Mouse (Mus musculus) neural tube, embryonic 12.5 days (tissue): Measurements from ENCODE around the gene 2310034G01Rik. TPM values are rescaled to one million over a fixed set of nuclear protein-coding genes. Genes with fewer than 3 reads are reported as not detected.

Experiments
- ATAC-seq: fragments of 200-750 bp; cut with Nextera tagmentation; 2 replicates; pipeline ENCODE4 v1.8.0; 2017; ENCODE audit warnings: low read depth, mild to moderate bottlenecking, moderate TSS enrichment, moderate library complexity; ENCODE audit not compliant: low FRiP score
- H3K27ac ChIP-seq: fragments of 300-500 bp; sonication (generic); 2 replicates; pipeline ENCODE4 v1.5.1; 2016
- H3K27me3 ChIP-seq: fragments of 300-500 bp; sonication (generic); replicated peaks from 2 replicates; pipeline ENCODE4 v1.6.1; 2016; ENCODE audit warnings: mild to moderate bottlenecking
- H3K36me3 ChIP-seq: fragments of 300-500 bp; sonication (generic); 2 replicates; pipeline ENCODE4 v1.6.1; 2016; ENCODE audit warnings: mild to moderate bottlenecking
- H3K4me1 ChIP-seq: fragments of 300-500 bp; sonication (generic); 2 replicates; pipeline ENCODE4 v1.6.1; 2016
- H3K4me2 ChIP-seq: fragments of 300-500 bp; sonication (generic); replicated peaks from 2 replicates; pipeline ENCODE4 v1.6.1; 2016; ENCODE audit warnings: mild to moderate bottlenecking
- H3K4me3 ChIP-seq: fragments of 300-500 bp; sonication (generic); 2 replicates; pipeline ENCODE4 v1.5.1; 2016
- H3K9ac ChIP-seq: fragments of 300-500 bp; sonication (generic); 2 replicates; pipeline ENCODE4 v1.6.1; 2016; ENCODE audit warnings: mild to moderate bottlenecking
- H3K9me3 ChIP-seq: fragments of 300-500 bp; sonication (generic); 2 replicates; pipeline ENCODE4 v1.6.1; 2016; ENCODE audit warnings: mild to moderate bottlenecking
- WGBS: fragments of 180-500 bp; shearing (Covaris S2); methylation state at CpG from one replicate; pipeline ENCODE4 v1.1.7; 2016; 5-methylcytosine and 5-hydroxymethylcytosine counted together
- polyA plus RNA-seq: library from polyadenylated mRNA; unstranded; fragments of >200 nt; fragmentation: Nextera tagmentation; extraction: Ambion mirVana; gene quantifications from 2 replicates; pipeline ENCODE4 v1.2.1, GENCODE M21; 2016

The 2310034G01Rik gene
- polyA plus RNA-seq, 1 experiment from 2014 or later, result 2.1 TPM

- no peak for ATAC-seq
- H3K27ac ChIP-seq, result no peak overlapping the region
- H3K4me1 ChIP-seq, result peaks cover 27% of the 10 kb centered on the region
- H3K9me3 ChIP-seq, result no peaks in the 10 kb centered on the region
- WGBS, result 76% methylated on average over 16 of the region's 16 CpGs
- H3K27me3 ChIP-seq, result peaks cover 41% of the 10 kb centered on the region
- H3K9ac ChIP-seq, result no peak overlapping the region
- H3K4me3 ChIP-seq, result no peak overlapping the region
- peaks cover 13% of the 10 kb centered on the region; the same call in 1 of the 2 replicates for H3K36me3 ChIP-seq
- H3K4me2 ChIP-seq, result no peak overlapping the region
These were observed 42.3 kb downstream of the 2310034G01Rik start for GRCm38 (mm10) chr19:46307781-46308180.

GRCm38 (mm10) chr19:46306751-46307289, 43.3 kb downstream of the 2310034G01Rik start:
- 89% methylated on average over 9 of the region's 9 CpGs for WGBS
- Histone ChIP-seq H3K4me2 (peak overlapping the region; percentile 92; the same call in 1 of the 2 replicates), H3K9me3 (no peaks in the 10 kb centered on the region), H3K9ac (no peak overlapping the region), H3K27ac (no peak overlapping the region), H3K36me3 (peaks cover 10% of the 10 kb centered on the region; the same call in 1 of the 2 replicates), H3K27me3 (peaks cover 36% of the 10 kb centered on the region), H3K4me1 (peaks cover 27% of the 10 kb centered on the region), H3K4me3 (no peak overlapping the region)
- ATAC-seq, result no peak

GRCm38 (mm10) chr19:46306268-46306610, 43.9 kb downstream of the 2310034G01Rik start:
- H3K27me3 ChIP-seq, result peaks cover 36% of the 10 kb centered on the region
- H3K9ac ChIP-seq, result peak overlapping the region; percentile 56
- H3K4me1 ChIP-seq, result peaks cover 27% of the 10 kb centered on the region
- peak overlapping the region; percentile 92 for H3K4me2 ChIP-seq
- no peaks in the 10 kb centered on the region for H3K9me3 ChIP-seq
- ATAC-seq, result no peak
- H3K27ac ChIP-seq, result no peak overlapping the region
- 55% methylated on average over 5 of the region's 5 CpGs for WGBS
- H3K36me3 ChIP-seq, result peaks cover 4% of the 10 kb centered on the region; the same call in 1 of the 2 replicates
- H3K4me3 ChIP-seq, result peak overlapping the region; percentile 47; the same call in 1 of the 2 replicates

- Histone ChIP-seq H3K27ac (no peak overlapping the region), H3K4me2 (peak overlapping the region; percentile 92), H3K4me1 (peaks cover 27% of the 10 kb centered on the region), H3K36me3 (peaks cover 3% of the 10 kb centered on the region; the same call in 1 of the 2 replicates), H3K9me3 (no peaks in the 10 kb centered on the region), H3K9ac (peak overlapping the region; percentile 56), H3K27me3 (peaks cover 36% of the 10 kb centered on the region), H3K4me3 (peak overlapping the region; percentile 47)
- WGBS, result under 1% methylated on average over 42 of the region's 43 CpGs
- ATAC-seq, result peak; percentile 43
These were observed 44.5 kb downstream of the 2310034G01Rik start for GRCm38 (mm10) chr19:46305432-46306267.

GRCm38 (mm10) chr19:46304908-46305333, 45.2 kb downstream of the 2310034G01Rik start:
- H3K27me3 ChIP-seq, result peaks cover 29% of the 10 kb centered on the region
- H3K9me3 ChIP-seq, result no peaks in the 10 kb centered on the region
- H3K4me2 ChIP-seq, result peak overlapping the region; percentile 92
- ATAC-seq, result peak; percentile 48
- H3K4me3 ChIP-seq, result peak overlapping the region; percentile 47
- H3K4me1 ChIP-seq, result peaks cover 27% of the 10 kb centered on the region
- H3K36me3 ChIP-seq, result no peaks in the 10 kb centered on the region
- under 1% methylated on average over 34 of the region's 34 CpGs for WGBS
- H3K27ac ChIP-seq, result no peak overlapping the region
- H3K9ac ChIP-seq, result peak overlapping the region; percentile 56

GRCm38 (mm10) chr19:46304216-46304841, 45.8 kb downstream of the 2310034G01Rik start, which contains the start of gene Nfkb2:
Gene Nfkb2, plus strand, starts transcription at chr19:46304320.
- H3K27ac ChIP-seq, result no peak within 1 kb of the TSS
- no peaks in the 10 kb centered on the region for H3K36me3 ChIP-seq
- peak within 1 kb of the TSS; percentile 56 for H3K9ac ChIP-seq
- H3K4me2 ChIP-seq, result peak within 1 kb of the TSS; percentile 92
- H3K4me3 ChIP-seq, result peak within 1 kb of the TSS; percentile 47
- peak; percentile 70 for ATAC-seq
- peaks cover 29% of the 10 kb centered on the region for H3K27me3 ChIP-seq
- no peaks in the 10 kb centered on the region for H3K9me3 ChIP-seq
- H3K4me1 ChIP-seq, result peaks cover 27% of the 10 kb centered on the region
- under 1% methylated on average over 39 of the region's 39 CpGs for WGBS

GRCm38 (mm10) chr19:46303251-46304215, 46.6 kb downstream of the 2310034G01Rik start:
- 59% methylated on average over 18 of the region's 18 CpGs for WGBS
- peak overlapping the region; percentile 92 for H3K4me2 ChIP-seq
- H3K9ac ChIP-seq, result no peak overlapping the region
- peaks cover 24% of the 10 kb centered on the region for H3K27me3 ChIP-seq
- H3K4me1 ChIP-seq, result peaks cover 22% of the 10 kb centered on the region
- ATAC-seq, result no peak
- no peak overlapping the region for H3K27ac ChIP-seq
- no peak overlapping the region for H3K4me3 ChIP-seq
- no peaks in the 10 kb centered on the region for H3K9me3 ChIP-seq
- H3K36me3 ChIP-seq, result no peaks in the 10 kb centered on the region

- Histone ChIP-seq H3K27ac (no peak overlapping the region), H3K9me3 (no peaks in the 10 kb centered on the region), H3K4me3 (no peak overlapping the region), H3K4me1 (peaks cover 21% of the 10 kb centered on the region), H3K27me3 (peaks cover 15% of the 10 kb centered on the region), H3K36me3 (no peaks in the 10 kb centered on the region), H3K9ac (no peak overlapping the region), H3K4me2 (no peak overlapping the region)
- no peak for ATAC-seq
- 86% methylated on average over 4 of the region's 4 CpGs for WGBS
These were observed 47.6 kb downstream of the 2310034G01Rik start for GRCm38 (mm10) chr19:46302551-46302950.

GRCm38 (mm10) chr19:46300294-46301045, 49.6 kb downstream of the 2310034G01Rik start:
- H3K4me1 ChIP-seq, result peaks cover 12% of the 10 kb centered on the region
- H3K36me3 ChIP-seq, result no peaks in the 10 kb centered on the region
- H3K4me3 ChIP-seq, result no peak overlapping the region
- no peak overlapping the region for H3K4me2 ChIP-seq
- no peak overlapping the region for H3K9ac ChIP-seq
- no peak for ATAC-seq
- no peak overlapping the region for H3K27ac ChIP-seq
- 44% methylated on average over 8 of the region's 8 CpGs for WGBS
- H3K27me3 ChIP-seq, result no peaks in the 10 kb centered on the region
- no peaks in the 10 kb centered on the region for H3K9me3 ChIP-seq
